Mouse (Mus musculus) right cerebral cortex, postnatal 14 days (tissue): Measurements from ENCODE around the gene Olfr820.
"Not testable (repeated sequence)": the region's sequence is repeated elsewhere in the genome, so short reads cannot be mapped to it uniquely, and the experiment has no call there.

Source experiments
- DNase-seq: peaks from one replicate; pipeline ENCODE4 v3.0.0; 2022

Olfr820 gene

GRCm38 (mm10) chr10:130012321-130012720 is at the start of gene Olfr820:
Gene Olfr820, plus strand, starts transcription at chr10:130012621.
- no peak for DNase-seq

- not testable (repeated sequence) for DNase-seq
These were observed 46.2 kb upstream of the Olfr820 start for GRCm38 (mm10) chr10:129966232-129966631.

GRCm38 (mm10) chr10:129967166-129967565 is 45.3 kb upstream of the Olfr820 start, which contains the start of gene Olfr819:
Gene Olfr819, minus strand, starts transcription at chr10:129967266.
- DNase-seq = not testable (repeated sequence)

GRCm38 (mm10) chr10:129972994-129973393 is 39.4 kb upstream of the Olfr820 start:
- DNase-seq = not testable (repeated sequence)

GRCm38 (mm10) chr10:129976040-129976439 is 36.4 kb upstream of the Olfr820 start, which contains the start of gene Olfr247:
Gene Olfr247, minus strand, starts transcription at chr10:129976140.
- not testable (repeated sequence) for DNase-seq

- not testable (repeated sequence) for DNase-seq
These were observed 30.6 kb upstream of the Olfr820 start for GRCm38 (mm10) chr10:129981867-129982266.

- not testable (repeated sequence) for DNase-seq
These were observed 27.5 kb upstream of the Olfr820 start, which contains the start of gene Gm10310 for GRCm38 (mm10) chr10:129984962-129985361. Gene Gm10310, minus strand, starts transcription at chr10:129985062.

GRCm38 (mm10) chr10:130004104-130004503 is 8.3 kb upstream of the Olfr820 start:
- not testable (repeated sequence) for DNase-seq

- DNase-seq = not testable (repeated sequence)
These were observed 7.1 kb upstream of the Olfr820 start for GRCm38 (mm10) chr10:130005366-130005765.

- DNase-seq = no peak
These were observed 17.6 kb downstream of the Olfr820 start, which contains the start of gene Olfr821 for GRCm38 (mm10) chr10:130030048-130030447. Gene Olfr821, plus strand, starts transcription at chr10:130030348.

GRCm38 (mm10) chr10:130037096-130037495 is 24.7 kb downstream of the Olfr820 start:
- DNase-seq = no peak
